Comparison of ENCODE assay signal across 8 mouse cellular contexts in genomic region chr17:27480143-27481103, GRCm38 (mm10). TPM values are rescaled to one million over a fixed set of nuclear protein-coding genes. Genes with fewer than 3 reads are reported as not detected.
DNase-seq lines count a peak whose midpoint lies in the region; ATAC-seq and TF ChIP-seq lines count a peak whose summit lies in the region.

No protein-coding gene starts in this region.

- H3K4me3 ChIP-seq in cerebellum, adult 2 months (replicated peaks; ENCODE audit: insufficient read depth, low read depth, low read length): no peak overlapping the region
- H3K4me3 ChIP-seq in heart, adult 2 months: no peak overlapping the region
- H3K4me3 ChIP-seq in intestine, postnatal 0 days (ENCODE audit: low read depth, low read length): no peak overlapping the region

- H3K79me2 ChIP-seq in heart, adult 2 months (replicated peaks; ENCODE audit: control insufficient read depth, insufficient read depth, low read length): no peaks in the 10 kb centered on the region

- intact Hi-C loops in heart, adult 2 months (cut with DNase I): no loop called here

- H3K9me3 ChIP-seq in intestine, postnatal 0 days (ENCODE audit: control insufficient read depth): no peaks in the 10 kb centered on the region

- ATAC-seq in intestine, postnatal 0 days: 0 out of 2 replicates have a peak, but pooled peaks have one; percentile 32

- TF ChIP-seq CTCF in cerebellum, adult 2 months (IDR thresholded peaks at IDR 0.05; ENCODE audit: borderline replicate concordance, insufficient read depth, low read depth, low read length): no peak
- no peak for TF ChIP-seq CTCF in heart, adult 2 months (IDR thresholded peaks at IDR 0.05)
- TF ChIP-seq CTCF in intestine, postnatal 0 days (IDR thresholded peaks at IDR 0.05; ENCODE audit: low read depth): no peak

- H3K4me1 ChIP-seq in cerebellum, adult 2 months (ENCODE audit: control insufficient read depth, insufficient read depth, low read length): peaks cover 83% of the 10 kb centered on the region
- no peaks in the 10 kb centered on the region for H3K4me1 ChIP-seq in heart, adult 2 months (ENCODE audit: control insufficient read depth, insufficient read depth, low read length)
- H3K4me1 ChIP-seq in intestine, postnatal 0 days (replicated peaks; ENCODE audit: control insufficient read depth, insufficient read depth, low read length): 0 out of 2 replicates have a peak, but pooled peaks cover 5% of the 10 kb centered on the region

- peak; percentile 77 to 79 for DNase-seq in cerebellum, adult 2 months
- no peak for DNase-seq in cerebellum, adult 11 months
- DNase-seq in heart, adult 2 months: peak; percentile 23 to 40
- peak; percentile 13 to 49 for DNase-seq in lung, postnatal 4 days
- DNase-seq in right cerebral cortex, postnatal 4 days: peak; percentile 28
- DNase-seq in gastrocnemius, adult 8-10 months (ENCODE audit: low spot score in 2 of 2): no peak
- no peak for DNase-seq in embryo, embryonic 11 days

- H3K36me3 ChIP-seq in heart, adult 2 months (ENCODE audit: control insufficient read depth, insufficient read depth, low read length): no peaks in the 10 kb centered on the region
- H3K36me3 ChIP-seq in intestine, postnatal 0 days (ENCODE audit: control insufficient read depth, insufficient read depth): no peaks in the 10 kb centered on the region

- H3K27ac ChIP-seq in cerebellum, adult 2 months (ENCODE audit: insufficient read depth, low read length): peak overlapping the region; percentile 88
- no peak overlapping the region for H3K27ac ChIP-seq in heart, adult 2 months
- H3K27ac ChIP-seq in intestine, postnatal 0 days (ENCODE audit: low read depth, low read length): no peak overlapping the region

- 0 out of 2 replicates have a peak, but pooled peaks have one; percentile 22 for TF ChIP-seq EP300 in heart, adult 2 months (IDR thresholded peaks at IDR 0.05; ENCODE audit: insufficient read depth, low read depth, low read length)

- WGBS in cerebellum, adult 2 months: 20% methylated on average over 29 of the region's 29 CpGs
- WGBS in heart, adult 2 months: 21% methylated on average over 29 of the region's 29 CpGs
- whole genome bisulfite sequencing in intestine, postnatal 0 days: 36% methylated on average over 29 of the region's 29 CpGs

- no peak overlapping the region for H3K9ac ChIP-seq in heart, adult 2 months (ENCODE audit: low read depth, low read length)
- H3K9ac ChIP-seq in intestine, postnatal 0 days (ENCODE audit: low read depth, low read length): no peak overlapping the region

- peak overlapping the region; percentile 41 for H3K4me2 ChIP-seq in intestine, postnatal 0 days (replicated peaks; ENCODE audit: low read depth)

- no peak for TF ChIP-seq POLR2A in cerebellum, adult 2 months (IDR thresholded peaks at IDR 0.05; ENCODE audit: borderline replicate concordance, insufficient read depth, low read length)
- TF ChIP-seq POLR2A in heart, adult 2 months (IDR thresholded peaks at IDR 0.05; ENCODE audit: insufficient read depth, low read depth, low read length): no peak

- H3K27me3 ChIP-seq in cerebellum, adult 2 months (ENCODE audit: control insufficient read depth, insufficient read depth, low read length): no peaks in the 10 kb centered on the region
- H3K27me3 ChIP-seq in heart, adult 2 months (ENCODE audit: control insufficient read depth, insufficient read depth, low read length): no peaks in the 10 kb centered on the region
- H3K27me3 ChIP-seq in intestine, postnatal 0 days (replicated peaks; ENCODE audit: control insufficient read depth, insufficient read depth, low read length): no peaks in the 10 kb centered on the region

RNA-seq across cellular contexts. Expression of gene Grm4, which starts 40.8 kb away (rescaled TPM):
- 310 and 403 TPM in 2 replicates for polyA plus RNA-seq in cerebellum, adult 2 months (2012; rRNA removed)
- total RNA-seq in heart, adult 2 months (2021): under 1 TPM; 0.13 to 0.16 TPM
- polyA plus RNA-seq in heart, adult 2 months (2012; rRNA removed): 0.47 and 0.53 TPM in 2 replicates
- polyA plus RNA-seq in intestine, postnatal 0 days (2015; fragmentation: Nextera tagmentation; extraction: Ambion mirVana): 0.47 TPM in 2 replicates
- total RNA-seq in gastrocnemius, adult 8-10 months (2022): under 1 TPM in 1 of 4 experiments, not detected in 3; 0.11 TPM

Comparison
In these comparisons a context has a peak if more than half of its experiments do, and no peak if none do; other contexts are left out.
1. DNase-seq: peak in cerebellum, adult 2 months (2 of 2), heart, adult 2 months (2 of 2), lung, postnatal 4 days (2 of 2) and right cerebral cortex, postnatal 4 days (single experiment); none in cerebellum, adult 11 months (single experiment), gastrocnemius, adult 8-10 months (0 of 2) and embryo, embryonic 11 days (single experiment).
2. RNA of gene Grm4, which starts 40.8 kb away (polyA plus RNA-seq): 310 to 403 TPM in cerebellum, adult 2 months; 0.47 TPM in intestine, postnatal 0 days and 0.47 to 0.53 TPM in heart, adult 2 months; every median in the first group is over 100 times any median in the second.